Mouse (Mus musculus) heart, embryonic 10.5 days (tissue): Measurements from ENCODE around the gene Rhbdl3. TPM values are rescaled to one million over a fixed set of nuclear protein-coding genes. Genes with fewer than 3 reads are reported as not detected.
A peak's percentile ranks its signal among the peaks of the same experiment; 100 is the strongest.

Experiments
- DNase-seq: peaks from one replicate; pipeline ENCODE4 v3.0.0-alpha.2; 2017; ENCODE audit warnings: low spot score
- H3K27ac ChIP-seq: fragments of 300-500 bp; sonication (generic); 2 replicates; pipeline ENCODE4 v1.5.1; 2016; ENCODE audit warnings: mild to moderate bottlenecking
- H3K27me3 ChIP-seq: fragments of 300-500 bp; sonication (generic); 2 replicates; pipeline ENCODE4 v1.6.1; 2016; ENCODE audit warnings: mild to moderate bottlenecking; ENCODE audit not compliant: poor library complexity, insufficient read depth, severe bottlenecking
- H3K36me3 ChIP-seq: fragments of 300-500 bp; sonication (generic); 2 replicates; pipeline ENCODE4 v1.6.1; 2016; ENCODE audit warnings: mild to moderate bottlenecking, moderate library complexity
- H3K4me1 ChIP-seq: fragments of 300-500 bp; sonication (generic); 2 replicates; pipeline ENCODE4 v1.6.1; 2016; ENCODE audit warnings: mild to moderate bottlenecking
- H3K4me3 ChIP-seq: fragments of 300-500 bp; sonication (generic); 2 replicates; pipeline ENCODE4 v1.5.1; 2016; ENCODE audit warnings: mild to moderate bottlenecking, moderate library complexity
- H3K9me3 ChIP-seq: fragments of 300-500 bp; sonication (generic); 2 replicates; pipeline ENCODE4 v1.6.1; 2016; ENCODE audit warnings: mild to moderate bottlenecking, moderate library complexity
- WGBS: fragments of 180-500 bp; shearing (Covaris S2); methylation state at CpG from one replicate; pipeline ENCODE4 v1.1.7; 2016; 5-methylcytosine and 5-hydroxymethylcytosine counted together
- polyA plus RNA-seq: library from polyadenylated mRNA; unstranded; fragments of >200 nt; fragmentation: Nextera tagmentation; extraction: Ambion mirVana; gene quantifications from 2 replicates; pipeline ENCODE4 v1.2.1, GENCODE M21; 2016

The Rhbdl3 gene
- polyA plus RNA-seq, 1 experiment from 2014 or later: 1.2 TPM

GRCm38 (mm10) chr11:80299513-80300235 is 1.0 kb upstream of the Rhbdl3 start:
- Histone ChIP-seq H3K4me1 (peaks cover 46% of the 10 kb centered on the region), H3K27ac (no peak overlapping the region), H3K36me3 (no peaks in the 10 kb centered on the region), H3K9me3 (no peaks in the 10 kb centered on the region), H3K4me3 (no peak overlapping the region; the same call in 1 of the 2 replicates), H3K27me3 (peaks cover 81% of the 10 kb centered on the region)
- no peak for DNase-seq
- WGBS: 6% methylated on average over 12 of the region's 12 CpGs

- no peaks in the 10 kb centered on the region for H3K9me3 ChIP-seq
- peak; percentile 85 for DNase-seq
- peaks cover 63% of the 10 kb centered on the region for H3K27me3 ChIP-seq
- WGBS: under 1% methylated on average over 53 of the region's 53 CpGs
- peaks cover 30% of the 10 kb centered on the region for H3K4me1 ChIP-seq
- H3K27ac ChIP-seq: peak overlapping the region; percentile 65
- H3K36me3 ChIP-seq: no peaks in the 10 kb centered on the region
- H3K4me3 ChIP-seq: peak overlapping the region; percentile 73
Measured at GRCm38 (mm10) chr11:80301316-80302045, 769 bp downstream of the Rhbdl3 start.

GRCm38 (mm10) chr11:80302046-80302390 is 1.3 kb downstream of the Rhbdl3 start:
- Histone ChIP-seq H3K4me3 (peak overlapping the region; percentile 73), H3K9me3 (no peaks in the 10 kb centered on the region), H3K27ac (no peak overlapping the region), H3K27me3 (peaks cover 61% of the 10 kb centered on the region), H3K36me3 (no peaks in the 10 kb centered on the region), H3K4me1 (peaks cover 30% of the 10 kb centered on the region)
- DNase-seq: no peak
- 2% methylated on average over 9 of the region's 9 CpGs for WGBS

- H3K27ac ChIP-seq: no peak overlapping the region
- peaks cover 56% of the 10 kb centered on the region for H3K27me3 ChIP-seq
- H3K4me3 ChIP-seq: peak overlapping the region; percentile 73
- 3% methylated on average over 11 of the region's 11 CpGs for whole genome bisulfite sequencing
- no peaks in the 10 kb centered on the region for H3K36me3 ChIP-seq
- peaks cover 30% of the 10 kb centered on the region for H3K4me1 ChIP-seq
- no peaks in the 10 kb centered on the region for H3K9me3 ChIP-seq
- no peak for DNase-seq
Measured at GRCm38 (mm10) chr11:80302536-80302935, 1.8 kb downstream of the Rhbdl3 start.

- no peak for DNase-seq
- 88% methylated on average over 3 of the region's 3 CpGs for WGBS
- H3K36me3 ChIP-seq: no peaks in the 10 kb centered on the region
- H3K4me1 ChIP-seq: peaks cover 30% of the 10 kb centered on the region
- peaks cover 49% of the 10 kb centered on the region for H3K27me3 ChIP-seq
- H3K9me3 ChIP-seq: no peaks in the 10 kb centered on the region
- H3K27ac ChIP-seq: no peak overlapping the region
- H3K4me3 ChIP-seq: no peak overlapping the region
Measured at GRCm38 (mm10) chr11:80303746-80304145, 3.0 kb downstream of the Rhbdl3 start.

GRCm38 (mm10) chr11:80304846-80305245 is 4.1 kb downstream of the Rhbdl3 start:
- H3K9me3 ChIP-seq: no peaks in the 10 kb centered on the region
- 71% methylated on average over 10 of the region's 10 CpGs for WGBS
- no peaks in the 10 kb centered on the region for H3K36me3 ChIP-seq
- DNase-seq: no peak
- peaks cover 29% of the 10 kb centered on the region for H3K4me1 ChIP-seq
- H3K27ac ChIP-seq: no peak overlapping the region
- H3K4me3 ChIP-seq: no peak overlapping the region
- H3K27me3 ChIP-seq: peaks cover 38% of the 10 kb centered on the region

- Histone ChIP-seq H3K27ac (no peak overlapping the region), H3K36me3 (no peaks in the 10 kb centered on the region), H3K4me3 (no peak overlapping the region), H3K4me1 (0 out of 2 replicates have a peak, but pooled peaks cover 7% of the 10 kb centered on the region), H3K9me3 (no peaks in the 10 kb centered on the region), H3K27me3 (peaks cover 22% of the 10 kb centered on the region)
- DNase-seq: no peak
- 45% methylated on average over 6 of the region's 6 CpGs for WGBS
Measured at GRCm38 (mm10) chr11:80308537-80308936, 7.8 kb downstream of the Rhbdl3 start.

- Histone ChIP-seq H3K4me3 (no peak overlapping the region), H3K4me1 (0 out of 2 replicates have a peak, but pooled peaks cover 7% of the 10 kb centered on the region), H3K36me3 (no peaks in the 10 kb centered on the region), H3K27ac (no peak overlapping the region), H3K27me3 (peaks cover 32% of the 10 kb centered on the region), H3K9me3 (no peaks in the 10 kb centered on the region)
- no peak for DNase-seq
- WGBS: 72% methylated on average over 4 of the region's 4 CpGs
Measured at GRCm38 (mm10) chr11:80311271-80311670, 10.6 kb downstream of the Rhbdl3 start.

- no peak for DNase-seq
- Histone ChIP-seq H3K4me1 (0 out of 2 replicates have a peak, but pooled peaks cover 7% of the 10 kb centered on the region), H3K4me3 (no peak overlapping the region), H3K27ac (no peak overlapping the region), H3K36me3 (no peaks in the 10 kb centered on the region), H3K27me3 (peaks cover 33% of the 10 kb centered on the region), H3K9me3 (no peaks in the 10 kb centered on the region)
- 43% methylated on average over 2 of the region's 2 CpGs for WGBS
Measured at GRCm38 (mm10) chr11:80312049-80312448, 11.3 kb downstream of the Rhbdl3 start.

- Histone ChIP-seq H3K9me3 (no peaks in the 10 kb centered on the region), H3K4me3 (no peak overlapping the region), H3K4me1 (0 out of 2 replicates have a peak, but pooled peaks cover 7% of the 10 kb centered on the region), H3K36me3 (no peaks in the 10 kb centered on the region), H3K27ac (no peak overlapping the region), H3K27me3 (peaks cover 33% of the 10 kb centered on the region)
- DNase-seq: no peak
- 1% methylated on average over 6 of the region's 6 CpGs for WGBS
Measured at GRCm38 (mm10) chr11:80312565-80312964, 11.9 kb downstream of the Rhbdl3 start.

GRCm38 (mm10) chr11:80313462-80313861 is 12.8 kb downstream of the Rhbdl3 start:
- Histone ChIP-seq H3K4me1 (0 out of 2 replicates have a peak, but pooled peaks cover 7% of the 10 kb centered on the region), H3K27me3 (peaks cover 33% of the 10 kb centered on the region), H3K27ac (no peak overlapping the region), H3K4me3 (no peak overlapping the region), H3K36me3 (no peaks in the 10 kb centered on the region), H3K9me3 (no peaks in the 10 kb centered on the region)
- DNase-seq: no peak
- 68% methylated on average over 1 of the region's 1 CpGs for WGBS

GRCm38 (mm10) chr11:80313944-80314343 is 13.2 kb downstream of the Rhbdl3 start:
- Histone ChIP-seq H3K36me3 (no peaks in the 10 kb centered on the region), H3K27me3 (peaks cover 33% of the 10 kb centered on the region), H3K4me3 (no peak overlapping the region), H3K9me3 (no peaks in the 10 kb centered on the region), H3K27ac (no peak overlapping the region), H3K4me1 (0 out of 2 replicates have a peak, but pooled peaks cover 7% of the 10 kb centered on the region)
- WGBS: 72% methylated on average over 4 of the region's 4 CpGs
- no peak for DNase-seq
